Mouse (Mus musculus): Measurements from ENCODE around the gene Ttc41.

DNA sequence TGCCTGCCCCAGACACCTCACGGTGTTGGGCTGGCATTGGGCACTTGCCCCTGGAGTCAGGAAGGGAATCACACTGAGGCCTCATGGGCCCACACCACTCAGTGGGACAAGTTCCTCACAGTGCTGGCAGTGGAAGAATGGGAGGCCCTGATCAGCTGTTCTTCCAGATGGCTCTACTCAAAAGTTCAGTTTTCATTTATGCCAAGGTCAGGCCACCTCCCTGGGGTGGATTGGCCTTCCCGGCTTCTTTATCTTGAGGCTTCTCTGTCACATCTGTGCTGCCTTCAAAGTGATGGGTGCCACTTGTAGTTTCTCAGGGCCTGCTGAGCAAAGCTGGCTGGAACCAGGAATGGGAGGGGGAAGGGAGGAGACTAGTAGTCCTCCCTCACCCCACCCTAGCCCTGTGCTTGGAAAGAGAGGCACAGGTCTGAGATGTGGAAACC lies 87.9 kb downstream of the Ttc41 start:
- no peak for TF ChIP-seq CTCF (IDR thresholded peaks at IDR 0.05; ENCODE audit: low read depth)
- 0 out of 2 replicates have a peak, but pooled peaks have one; percentile 20 for TF ChIP-seq EP300 (IDR thresholded peaks at IDR 0.05; ENCODE audit: low read depth)
